8 mouse cellular contexts compared by ENCODE assay signal in genomic region chr7:112743063-112743462, GRCm38 (mm10).
DNase-seq lines count a peak whose midpoint lies in the region; ATAC-seq and TF ChIP-seq lines count a peak whose summit lies in the region.

No protein-coding gene starts in this region.

- H3K36me3 ChIP-seq in liver, embryonic 11.5 days (ENCODE audit: control insufficient read depth, insufficient read depth, low read length) = no peaks in the 10 kb centered on the region
- H3K36me3 ChIP-seq in liver, postnatal 0 days (replicated peaks; ENCODE audit: insufficient read depth, low read length) = no peaks in the 10 kb centered on the region
- H3K36me3 ChIP-seq in forebrain, embryonic 15.5 days = no peaks in the 10 kb centered on the region
- no peaks in the 10 kb centered on the region for H3K36me3 ChIP-seq in kidney, embryonic 15.5 days
- no peaks in the 10 kb centered on the region for H3K36me3 ChIP-seq in neural tube, embryonic 12.5 days

- H3K9me3 ChIP-seq in liver, embryonic 11.5 days (ENCODE audit: control insufficient read depth, low read length) = no peaks in the 10 kb centered on the region
- H3K9me3 ChIP-seq in liver, postnatal 0 days (ENCODE audit: low read length) = no peaks in the 10 kb centered on the region
- no peaks in the 10 kb centered on the region for H3K9me3 ChIP-seq in forebrain, embryonic 15.5 days
- H3K9me3 ChIP-seq in kidney, embryonic 15.5 days (replicated peaks) = no peaks in the 10 kb centered on the region
- no peaks in the 10 kb centered on the region for H3K9me3 ChIP-seq in neural tube, embryonic 12.5 days

- 43% methylated on average over 7 of the region's 7 CpGs for WGBS in liver, embryonic 11.5 days
- 42% methylated on average over 7 of the region's 7 CpGs for WGBS in liver, postnatal 0 days (ENCODE audit: insufficient replicate concordance)
- 20% methylated on average over 7 of the region's 7 CpGs for WGBS in forebrain, embryonic 15.5 days
- WGBS in kidney, embryonic 15.5 days = 26% methylated on average over 7 of the region's 7 CpGs
- 15% methylated on average over 7 of the region's 7 CpGs for WGBS in neural tube, embryonic 12.5 days

- H3K4me2 ChIP-seq in liver, embryonic 11.5 days = peak overlapping the region; percentile 43
- no peak overlapping the region for H3K4me2 ChIP-seq in liver, postnatal 0 days (ENCODE audit: low read depth, low read length)
- no peak overlapping the region for H3K4me2 ChIP-seq in forebrain, embryonic 15.5 days (replicated peaks)
- peak overlapping the region; percentile 37 for H3K4me2 ChIP-seq in kidney, embryonic 15.5 days
- H3K4me2 ChIP-seq in neural tube, embryonic 12.5 days (replicated peaks) = peak overlapping the region; percentile 47; the same call in 1 of the 2 replicates

- no peak for ATAC-seq in liver, embryonic 11.5 days (replicated peaks; ENCODE audit: low FRiP score)
- ATAC-seq in liver, postnatal 0 days = no peak
- no peak for ATAC-seq in forebrain, embryonic 15.5 days (replicated peaks)
- no peak for ATAC-seq in kidney, embryonic 15.5 days (replicated peaks; ENCODE audit: low FRiP score)
- ATAC-seq in neural tube, embryonic 12.5 days (ENCODE audit: low FRiP score, low read depth) = no peak

- no peak overlapping the region for H3K9ac ChIP-seq in liver, embryonic 11.5 days (ENCODE audit: low read depth, low read length)
- H3K9ac ChIP-seq in liver, postnatal 0 days (replicated peaks) = no peak overlapping the region
- no peak overlapping the region for H3K9ac ChIP-seq in forebrain, embryonic 15.5 days (replicated peaks)
- H3K9ac ChIP-seq in kidney, embryonic 15.5 days = 0 out of 2 replicates have a peak overlapping the region, but pooled peaks have one; percentile 5
- H3K9ac ChIP-seq in neural tube, embryonic 12.5 days = no peak overlapping the region

- TF ChIP-seq EP300 in liver, postnatal 0 days (IDR thresholded peaks at IDR 0.05; ENCODE audit: low read depth) = no peak

- H3K27ac ChIP-seq in liver, embryonic 11.5 days (ENCODE audit: low read depth, low read length) = no peak overlapping the region
- H3K27ac ChIP-seq in liver, postnatal 0 days (ENCODE audit: low read depth) = no peak overlapping the region
- H3K27ac ChIP-seq in forebrain, embryonic 15.5 days (replicated peaks) = 0 out of 2 replicates have a peak overlapping the region, but pooled peaks have one; percentile 5
- H3K27ac ChIP-seq in kidney, embryonic 15.5 days = peak overlapping the region; percentile 95
- no peak overlapping the region for H3K27ac ChIP-seq in neural tube, embryonic 12.5 days

- peaks cover 19% of the 10 kb centered on the region for H3K4me1 ChIP-seq in liver, embryonic 11.5 days (replicated peaks; ENCODE audit: control insufficient read depth, insufficient read depth, low read length)
- peaks cover 7% of the 10 kb centered on the region; the same call in 1 of the 2 replicates for H3K4me1 ChIP-seq in liver, postnatal 0 days (ENCODE audit: insufficient read depth)
- peaks cover 45% of the 10 kb centered on the region for H3K4me1 ChIP-seq in forebrain, embryonic 15.5 days
- H3K4me1 ChIP-seq in kidney, embryonic 15.5 days = peaks cover 87% of the 10 kb centered on the region
- peaks cover 37% of the 10 kb centered on the region for H3K4me1 ChIP-seq in neural tube, embryonic 12.5 days

- TF ChIP-seq CTCF in liver, postnatal 0 days (IDR thresholded peaks at IDR 0.05; ENCODE audit: low read depth) = no peak

- H3K27me3 ChIP-seq in liver, embryonic 11.5 days (replicated peaks; ENCODE audit: control insufficient read depth, insufficient read depth, low read length) = no peaks in the 10 kb centered on the region
- H3K27me3 ChIP-seq in liver, postnatal 0 days (ENCODE audit: insufficient read depth, low read length) = no peaks in the 10 kb centered on the region
- no peaks in the 10 kb centered on the region for H3K27me3 ChIP-seq in forebrain, embryonic 15.5 days
- H3K27me3 ChIP-seq in kidney, embryonic 15.5 days = no peaks in the 10 kb centered on the region
- H3K27me3 ChIP-seq in neural tube, embryonic 12.5 days (replicated peaks) = no peaks in the 10 kb centered on the region

- DNase-seq in liver, embryonic 11.5 days (ENCODE audit: low spot score) = no peak
- DNase-seq in liver, postnatal 0 days = no peak
- no peak for DNase-seq in spleen, adult 18-20 months
- no peak for DNase-seq in frontal cortex, postnatal 36 days (ENCODE audit: low spot score in 2 of 2)
- no peak for DNase-seq in Muller cell, postnatal 12 days (ENCODE audit: inconsistent ontology term)

- no peak overlapping the region for H3K4me3 ChIP-seq in liver, embryonic 11.5 days (ENCODE audit: low read depth, low read length)
- H3K4me3 ChIP-seq in liver, postnatal 0 days (ENCODE audit: low read depth, low read length) = no peak overlapping the region
- H3K4me3 ChIP-seq in forebrain, embryonic 15.5 days = no peak overlapping the region
- H3K4me3 ChIP-seq in kidney, embryonic 15.5 days (replicated peaks) = no peak overlapping the region
- no peak overlapping the region for H3K4me3 ChIP-seq in neural tube, embryonic 12.5 days

Comparison
In these comparisons a context has a peak if more than half of its experiments do, and no peak if none do; other contexts are left out.
1. H3K4me2 ChIP-seq: peak in liver, embryonic 11.5 days (single experiment), kidney, embryonic 15.5 days (single experiment) and neural tube, embryonic 12.5 days (single experiment); none in liver, postnatal 0 days (single experiment) and forebrain, embryonic 15.5 days (single experiment).
2. H3K27ac ChIP-seq: peak in forebrain, embryonic 15.5 days (single experiment) and kidney, embryonic 15.5 days (single experiment); none in liver, embryonic 11.5 days (single experiment), liver, postnatal 0 days (single experiment) and neural tube, embryonic 12.5 days (single experiment).